Mouse (Mus musculus) testis, adult 2 months (tissue): ENCODE data around the gene Gm49333. TPM values are rescaled to one million over a fixed set of nuclear protein-coding genes. Genes with fewer than 3 reads are reported as not detected.
A peak's percentile ranks its signal among the peaks of the same experiment; 100 is the strongest.

Experiments
- H3K27ac ChIP-seq: fragments of 200-500 bp; 2 replicates; pipeline ENCODE4 v1.5.1; 2012; ENCODE audit warnings: low read depth, low read length; ENCODE audit not compliant: control insufficient read depth, insufficient read depth
- H3K27me3 ChIP-seq: fragments of 200-500 bp; 2 replicates; pipeline ENCODE4 v1.6.1; 2012; ENCODE audit warnings: mild to moderate bottlenecking, low read length, moderate library complexity; ENCODE audit not compliant: control insufficient read depth, insufficient read depth
- H3K36me3 ChIP-seq: fragments of 200-500 bp; 2 replicates; pipeline ENCODE4 v1.6.1; 2012; ENCODE audit warnings: mild to moderate bottlenecking, low read length; ENCODE audit not compliant: control insufficient read depth, insufficient read depth
- H3K4me1 ChIP-seq: fragments of 200-500 bp; 2 replicates; pipeline ENCODE4 v1.6.1; 2012; ENCODE audit warnings: low read length; ENCODE audit not compliant: control insufficient read depth, insufficient read depth
- H3K4me3 ChIP-seq: fragments of 200-500 bp; 2 replicates; pipeline ENCODE4 v1.5.1; 2012; ENCODE audit warnings: low read depth, mild to moderate bottlenecking, low read length, moderate library complexity, mixed read lengths; ENCODE audit not compliant: control insufficient read depth
- CTCF ChIP-seq: fragments of 200-500 bp; IDR thresholded peaks from 2 replicates; pipeline ENCODE4 v1.5.1; 2012; ENCODE audit warnings: low read depth, mild to moderate bottlenecking, inconsistent platforms, low read length, moderate library complexity; ENCODE audit not compliant: control insufficient read depth, insufficient read depth, insufficient replicate concordance
- POLR2A ChIP-seq: fragments of 200-500 bp; IDR thresholded peaks from 2 replicates; pipeline ENCODE4 v1.6.1; 2012; ENCODE audit warnings: low read depth, mild to moderate bottlenecking, inconsistent platforms, low read length, moderate library complexity; ENCODE audit not compliant: control insufficient read depth
- polyA plus RNA-seq: library from polyadenylated mRNA; depleted of rRNA; stranded (reverse); fragments of >200 nt; gene quantifications from 2 replicates; pipeline ENCODE4 v1.2.3, GENCODE M21; 2012

The Gm49333 gene
- polyA plus RNA-seq, 1 experiment = 0.15 TPM

- TF ChIP-seq CTCF = no peak
- TF ChIP-seq POLR2A = peak; percentile 89
Measured at GRCm38 (mm10) chr16:20672500-20672902, 61.1 kb downstream of the Gm49333 start.

GRCm38 (mm10) chr16:20672965-20673705 is 61.7 kb downstream of the Gm49333 start:
- TF ChIP-seq POLR2A (no peak), CTCF (no peak)
- Histone ChIP-seq H3K36me3 (peaks cover 4% of the 10 kb centered on the region), H3K27me3 (no peaks in the 10 kb centered on the region), H3K27ac (peak overlapping the region; percentile 55), H3K4me3 (peak overlapping the region; percentile 89), H3K4me1 (peaks cover 9% of the 10 kb centered on the region)

More at GRCm38 (mm10) chr16:20672500-20672902, 61.1 kb downstream of the Gm49333 start:
- Histone ChIP-seq H3K36me3 (peaks cover 1% of the 10 kb centered on the region; the same call in 1 of the 2 replicates), H3K27me3 (no peaks in the 10 kb centered on the region), H3K4me3 (peak overlapping the region; percentile 89), H3K4me1 (peaks cover 9% of the 10 kb centered on the region), H3K27ac (no peak overlapping the region)

GRCm38 (mm10) chr16:20673706-20674303 is 62.4 kb downstream of the Gm49333 start:
- H3K36me3 ChIP-seq = peaks cover 4% of the 10 kb centered on the region
- peaks cover 9% of the 10 kb centered on the region for H3K4me1 ChIP-seq
- H3K27me3 ChIP-seq = no peaks in the 10 kb centered on the region
- peak overlapping the region; percentile 89 for H3K4me3 ChIP-seq
- peak overlapping the region; percentile 55; the same call in 1 of the 2 replicates for H3K27ac ChIP-seq
- no peak for TF ChIP-seq CTCF
- TF ChIP-seq POLR2A = no peak

- TF ChIP-seq CTCF = no peak
- TF ChIP-seq POLR2A = no peak
- Histone ChIP-seq H3K27ac (no peak overlapping the region), H3K27me3 (no peaks in the 10 kb centered on the region), H3K4me1 (peaks cover 9% of the 10 kb centered on the region), H3K4me3 (no peak overlapping the region), H3K36me3 (peaks cover 12% of the 10 kb centered on the region)
Measured at GRCm38 (mm10) chr16:20675213-20675612, 63.8 kb downstream of the Gm49333 start.

- Histone ChIP-seq H3K27me3 (no peaks in the 10 kb centered on the region), H3K4me3 (no peak overlapping the region), H3K36me3 (peaks cover 16% of the 10 kb centered on the region), H3K27ac (no peak overlapping the region), H3K4me1 (peaks cover 9% of the 10 kb centered on the region)
- TF ChIP-seq CTCF (no peak), POLR2A (no peak)
Measured at GRCm38 (mm10) chr16:20676702-20677101, 65.3 kb downstream of the Gm49333 start.

GRCm38 (mm10) chr16:20677380-20677779 is 66.0 kb downstream of the Gm49333 start:
- Histone ChIP-seq H3K4me3 (peak overlapping the region; percentile 76), H3K27ac (peak overlapping the region; percentile 85), H3K36me3 (peaks cover 16% of the 10 kb centered on the region), H3K27me3 (no peaks in the 10 kb centered on the region), H3K4me1 (peaks cover 9% of the 10 kb centered on the region)
- TF ChIP-seq POLR2A (no peak), CTCF (no peak)

- Histone ChIP-seq H3K4me1 (peaks cover 9% of the 10 kb centered on the region), H3K27ac (peak overlapping the region; percentile 85), H3K36me3 (peaks cover 18% of the 10 kb centered on the region), H3K27me3 (no peaks in the 10 kb centered on the region), H3K4me3 (peak overlapping the region; percentile 80)
- TF ChIP-seq POLR2A (no peak; the same call in 1 of the 2 replicates), CTCF (no peak)
Measured at GRCm38 (mm10) chr16:20677974-20678675, 66.7 kb downstream of the Gm49333 start.
